Mouse (Mus musculus) spleen, adult 2 months (tissue): Measurements from ENCODE around the gene Gpr152.

Experiments used
- CTCF ChIP-seq: fragments of 200-500 bp; IDR thresholded peaks from 2 replicates; pipeline ENCODE4 v1.5.1; 2011; ENCODE audit warnings: mild to moderate bottlenecking, inconsistent platforms; ENCODE audit not compliant: insufficient read depth, insufficient read length, insufficient replicate concordance; ENCODE audit errors: extremely low read depth
- POLR2A ChIP-seq: fragments of 200-500 bp; IDR thresholded peaks from 2 replicates; pipeline ENCODE4 v1.6.1; 2011; ENCODE audit warnings: low read depth, low read length, inconsistent platforms

GRCm38 (mm10) chr19:4120496-4120895, 19.1 kb upstream of the Gpr152 start:
- TF ChIP-seq CTCF (no peak), POLR2A (no peak)
